Mouse (Mus musculus) limb, embryonic 11.5 days (tissue): ENCODE measurements around the gene Ankmy2. TPM values are rescaled to one million over a fixed set of nuclear protein-coding genes. Genes with fewer than 3 reads are reported as not detected.

ENCODE experiments used
- ATAC-seq: fragments of 200-750 bp; cut with Nextera tagmentation; 2 replicates; pipeline ENCODE4 v1.8.0; 2017; ENCODE audit warnings: low read depth; ENCODE audit not compliant: insufficient number of reproducible peaks, low FRiP score, low TSS enrichment
- DNase-seq: peaks from one replicate; pipeline ENCODE4 v3.0.0-alpha.2; 2015; ENCODE audit warnings: low spot score
- H3K27ac ChIP-seq: fragments of 300-500 bp; sonication (generic); replicated peaks from 2 replicates; pipeline ENCODE4 v1.5.1; 2014; ENCODE audit warnings: low read depth, mild to moderate bottlenecking, low read length
- H3K27me3 ChIP-seq: fragments of 300-500 bp; sonication (generic); 2 replicates; pipeline ENCODE4 v1.6.1; 2014; ENCODE audit warnings: mild to moderate bottlenecking, low read length, mixed read lengths; ENCODE audit not compliant: control insufficient read depth, insufficient read depth
- H3K36me3 ChIP-seq: fragments of 300-500 bp; sonication (generic); 2 replicates; pipeline ENCODE4 v1.6.1; 2014; ENCODE audit warnings: mild to moderate bottlenecking, low read length, moderate library complexity, mixed read lengths; ENCODE audit not compliant: control insufficient read depth, insufficient read depth
- H3K4me1 ChIP-seq: fragments of 300-500 bp; sonication (generic); 2 replicates; pipeline ENCODE4 v1.6.1; 2014; ENCODE audit warnings: low read length, mixed read lengths; ENCODE audit not compliant: control insufficient read depth, insufficient read depth
- H3K4me2 ChIP-seq: fragments of 300-500 bp; sonication (generic); 2 replicates; pipeline ENCODE4 v1.6.1; 2014; ENCODE audit warnings: low read depth, mild to moderate bottlenecking, moderate library complexity; ENCODE audit not compliant: severe bottlenecking
- H3K4me3 ChIP-seq: fragments of 300-500 bp; sonication (generic); 2 replicates; pipeline ENCODE4 v1.5.1; 2014; ENCODE audit warnings: low read depth, low read length
- H3K9ac ChIP-seq: fragments of 300-500 bp; sonication (generic); 2 replicates; pipeline ENCODE4 v1.6.1; 2014; ENCODE audit warnings: mild to moderate bottlenecking, low read length
- H3K9me3 ChIP-seq: fragments of 300-500 bp; sonication (generic); 2 replicates; pipeline ENCODE4 v1.6.1; 2016; ENCODE audit warnings: low read length; ENCODE audit not compliant: control insufficient read depth
- WGBS: fragments of 180-500 bp; shearing (Covaris S2); extraction: QIAGEN DNeasy Blood & Tissue Kit; methylation state at CpG from one replicate; pipeline ENCODE4 v1.1.7; 2014; 5-methylcytosine and 5-hydroxymethylcytosine counted together
- polyA plus RNA-seq: library from polyadenylated mRNA; unstranded; fragments of >200 nt; fragmentation: Nextera tagmentation; extraction: Ambion mirVana; gene quantifications from 2 replicates; pipeline ENCODE4 v1.2.1, GENCODE M21; 2014

Gene Ankmy2
- polyA plus RNA-seq, 1 experiment from 2014 or later, result 28.5 TPM

- Histone ChIP-seq H3K27ac (no peak overlapping the region), H3K4me2 (no peak overlapping the region), H3K4me3 (no peak overlapping the region), H3K4me1 (no peaks in the 10 kb centered on the region), H3K9ac (no peak overlapping the region), H3K27me3 (no peaks in the 10 kb centered on the region), H3K36me3 (peaks cover 11% of the 10 kb centered on the region), H3K9me3 (no peaks in the 10 kb centered on the region)
- ATAC-seq (no peak), DNase-seq (no peak)
- 92% methylated on average over 2 of the region's 2 CpGs for WGBS
These were observed 24.7 kb upstream of the Ankmy2 start for GRCm38 (mm10) chr12:36132254-36132653.

GRCm38 (mm10) chr12:36132668-36133067, 24.2 kb upstream of the Ankmy2 start:
- DNase-seq (no peak), ATAC-seq (no peak)
- H3K4me2 ChIP-seq, result no peak overlapping the region
- no peaks in the 10 kb centered on the region for H3K27me3 ChIP-seq
- no peak overlapping the region for H3K4me3 ChIP-seq
- peaks cover 11% of the 10 kb centered on the region for H3K36me3 ChIP-seq
- no peak overlapping the region for H3K27ac ChIP-seq
- no peaks in the 10 kb centered on the region for H3K4me1 ChIP-seq
- no peak overlapping the region for H3K9ac ChIP-seq
- 91% methylated on average over 3 of the region's 3 CpGs for WGBS
- H3K9me3 ChIP-seq, result no peaks in the 10 kb centered on the region

DNA sequence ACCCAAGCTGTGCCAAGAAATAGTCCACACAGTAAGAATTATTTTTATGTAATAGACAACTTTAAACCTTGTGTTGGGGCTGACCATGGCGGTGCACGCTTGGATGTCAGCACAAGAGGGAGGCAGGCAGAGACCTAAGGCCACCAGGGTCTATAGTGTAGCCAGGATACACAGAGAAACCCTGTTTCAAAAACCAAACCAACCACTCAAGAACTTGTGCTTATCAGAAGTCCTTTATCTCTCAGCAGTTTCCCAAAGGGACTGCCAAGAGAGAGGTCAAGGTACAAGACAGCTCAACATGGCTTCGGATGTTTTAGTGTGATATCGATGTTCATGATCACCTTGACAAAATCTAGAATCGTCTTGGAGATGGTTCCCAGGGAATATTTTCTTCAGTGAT, 23.4 kb upstream of the Ankmy2 start:
- Histone ChIP-seq H3K9ac (no peak overlapping the region), H3K27ac (no peak overlapping the region), H3K9me3 (no peaks in the 10 kb centered on the region), H3K4me3 (no peak overlapping the region), H3K4me1 (no peaks in the 10 kb centered on the region), H3K27me3 (no peaks in the 10 kb centered on the region), H3K4me2 (no peak overlapping the region), H3K36me3 (peaks cover 11% of the 10 kb centered on the region)
- no peak for ATAC-seq
- 99% methylated on average over 5 of the region's 5 CpGs for WGBS
- no peak for DNase-seq

DNA sequence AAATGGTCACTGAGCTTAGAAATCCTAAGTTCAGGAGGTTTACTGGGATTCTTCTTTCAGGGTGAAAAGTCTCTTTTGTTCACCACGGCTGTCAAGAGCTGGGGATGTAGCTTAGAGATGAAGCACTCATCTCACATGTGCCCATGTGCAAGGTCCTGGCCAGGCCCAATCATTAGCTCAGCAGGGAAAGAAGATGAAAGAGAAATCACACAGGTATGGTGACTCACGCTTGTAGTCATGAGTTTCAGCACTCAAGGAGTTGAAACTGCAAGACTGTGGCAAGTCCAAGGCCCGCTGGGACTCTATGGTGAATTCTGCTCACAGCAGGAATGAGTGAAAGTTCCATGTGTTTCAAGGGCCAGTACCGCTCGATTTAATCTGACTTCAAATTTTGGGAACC, 22.8 kb upstream of the Ankmy2 start:
- WGBS, result 86% methylated on average over 5 of the region's 5 CpGs
- Histone ChIP-seq H3K4me3 (no peak overlapping the region), H3K27ac (no peak overlapping the region), H3K27me3 (no peaks in the 10 kb centered on the region), H3K36me3 (peaks cover 11% of the 10 kb centered on the region), H3K4me2 (no peak overlapping the region), H3K9ac (no peak overlapping the region), H3K9me3 (no peaks in the 10 kb centered on the region), H3K4me1 (no peaks in the 10 kb centered on the region)
- DNase-seq, result no peak
- ATAC-seq, result no peak

- Histone ChIP-seq H3K27ac (no peak overlapping the region), H3K9ac (no peak overlapping the region), H3K4me2 (no peak overlapping the region), H3K36me3 (peaks cover 6% of the 10 kb centered on the region; the same call in 1 of the 2 replicates), H3K4me3 (no peak overlapping the region), H3K27me3 (no peaks in the 10 kb centered on the region), H3K4me1 (no peaks in the 10 kb centered on the region), H3K9me3 (no peaks in the 10 kb centered on the region)
- DNase-seq (no peak), ATAC-seq (no peak)
- WGBS, result 93% methylated on average over 3 of the region's 3 CpGs
These were observed 21.5 kb upstream of the Ankmy2 start for GRCm38 (mm10) chr12:36135409-36135808.

DNA sequence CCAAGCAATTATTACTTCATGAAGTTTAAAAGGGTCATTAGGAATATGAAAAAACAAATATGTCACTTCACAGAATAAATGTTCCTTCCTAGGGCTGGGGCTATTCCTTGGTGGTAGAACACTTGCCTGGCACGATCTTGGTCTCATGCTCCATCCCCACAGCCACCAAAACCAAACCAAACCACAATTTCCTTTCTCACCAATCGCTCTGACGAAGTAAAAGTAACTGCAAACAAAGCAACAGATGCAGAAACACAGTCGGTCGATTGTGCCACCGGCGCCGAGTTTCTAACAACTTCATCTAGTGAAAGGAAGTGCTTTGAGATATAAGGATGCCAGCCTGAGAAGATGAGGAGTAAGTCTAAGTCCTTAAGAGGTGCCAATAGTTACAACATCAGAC, 20.6 kb upstream of the Ankmy2 start:
- ATAC-seq, result no peak
- H3K27ac ChIP-seq, result no peak overlapping the region
- H3K9ac ChIP-seq, result no peak overlapping the region
- H3K4me2 ChIP-seq, result no peak overlapping the region
- H3K4me1 ChIP-seq, result no peaks in the 10 kb centered on the region
- peaks cover 6% of the 10 kb centered on the region; the same call in 1 of the 2 replicates for H3K36me3 ChIP-seq
- H3K27me3 ChIP-seq, result no peaks in the 10 kb centered on the region
- 98% methylated on average over 8 of the region's 8 CpGs for WGBS
- no peak overlapping the region for H3K4me3 ChIP-seq
- no peak for DNase-seq
- no peaks in the 10 kb centered on the region for H3K9me3 ChIP-seq

GRCm38 (mm10) chr12:36137192-36137591, 19.7 kb upstream of the Ankmy2 start:
- ATAC-seq, result no peak
- peaks cover 2% of the 10 kb centered on the region; the same call in 1 of the 2 replicates for H3K36me3 ChIP-seq
- no peak for DNase-seq
- H3K4me3 ChIP-seq, result no peak overlapping the region
- H3K4me2 ChIP-seq, result no peak overlapping the region
- H3K27ac ChIP-seq, result no peak overlapping the region
- WGBS, result 90% methylated on average over 4 of the region's 4 CpGs
- no peak overlapping the region for H3K9ac ChIP-seq
- H3K27me3 ChIP-seq, result no peaks in the 10 kb centered on the region
- H3K9me3 ChIP-seq, result no peaks in the 10 kb centered on the region
- H3K4me1 ChIP-seq, result no peaks in the 10 kb centered on the region

GRCm38 (mm10) chr12:36140401-36140800, 16.5 kb upstream of the Ankmy2 start:
- H3K4me3 ChIP-seq, result no peak overlapping the region
- H3K4me1 ChIP-seq, result no peaks in the 10 kb centered on the region
- H3K36me3 ChIP-seq, result no peaks in the 10 kb centered on the region
- ATAC-seq (no peak), DNase-seq (no peak)
- no peak overlapping the region for H3K9ac ChIP-seq
- H3K27me3 ChIP-seq, result no peaks in the 10 kb centered on the region
- H3K27ac ChIP-seq, result no peak overlapping the region
- no peak overlapping the region for H3K4me2 ChIP-seq
- H3K9me3 ChIP-seq, result no peaks in the 10 kb centered on the region
- WGBS, result 96% methylated on average over 6 of the region's 6 CpGs

DNA sequence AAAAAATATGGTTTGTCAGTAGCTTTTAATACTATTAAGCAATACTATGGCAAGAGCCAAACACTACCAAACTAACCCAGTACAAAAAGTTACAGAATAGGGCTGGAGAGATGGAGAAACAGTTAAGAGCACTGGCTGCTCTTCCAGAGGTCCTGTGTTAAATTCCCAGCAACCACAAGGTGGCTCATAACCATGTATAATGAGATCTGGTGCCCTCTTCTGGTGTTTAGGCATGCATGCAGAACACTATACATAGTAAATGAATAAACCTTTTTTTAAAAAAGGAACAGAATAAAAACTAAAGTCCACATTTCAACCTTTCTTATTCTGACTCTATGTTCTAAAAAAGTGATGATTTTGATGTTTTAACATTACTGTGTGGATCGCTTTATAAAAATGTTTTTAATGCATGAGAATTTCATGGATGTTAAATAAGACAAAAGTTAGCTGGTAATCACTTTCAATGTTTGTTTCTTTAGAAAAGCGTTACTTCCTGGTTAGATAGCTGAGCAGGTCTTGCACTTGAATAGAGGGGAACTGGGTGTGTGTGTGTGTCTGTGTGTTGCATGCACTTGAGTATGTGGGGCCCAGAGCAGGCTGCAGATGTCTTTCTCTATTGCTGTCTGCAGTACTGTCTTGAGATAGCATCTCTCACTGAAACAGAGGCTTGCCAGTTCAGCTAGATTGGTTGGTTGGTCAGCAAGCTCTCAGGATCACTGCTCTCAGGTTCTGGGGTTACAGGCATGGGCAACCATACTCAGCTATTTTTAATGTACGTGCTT, 10.5 kb upstream of the Ankmy2 start:
- no peaks in the 10 kb centered on the region for H3K36me3 ChIP-seq
- no peak overlapping the region for H3K4me2 ChIP-seq
- no peak overlapping the region for H3K9ac ChIP-seq
- H3K4me3 ChIP-seq, result no peak overlapping the region
- H3K27ac ChIP-seq, result no peak overlapping the region
- no peaks in the 10 kb centered on the region for H3K9me3 ChIP-seq
- no peaks in the 10 kb centered on the region for H3K4me1 ChIP-seq
- DNase-seq, result no peak
- ATAC-seq, result no peak
- WGBS, result 96% methylated on average over 3 of the region's 3 CpGs
- no peaks in the 10 kb centered on the region for H3K27me3 ChIP-seq
